Mouse (Mus musculus) gastrocnemius, adult 18-20 months (tissue): ENCODE measurements around the gene Slc25a21. TPM values are rescaled to one million over a fixed set of nuclear protein-coding genes. Genes with fewer than 3 reads are reported as not detected.
A peak's percentile ranks its signal among the peaks of the same experiment; 100 is the strongest.

Source experiments
- DNase-seq: peaks from one replicate; pipeline ENCODE4 v3.0.0; 2021; ENCODE audit warnings: low spot score
- total RNA-seq, 2 experiments: library from RNA; stranded (reverse); gene quantifications; 2 replicates each; pipeline ENCODE4 v1.2.3; 2021

Gene Slc25a21
- total RNA-seq, 2 experiments from 2014 or later, result 0.33 TPM; not detected in 1

DNA sequence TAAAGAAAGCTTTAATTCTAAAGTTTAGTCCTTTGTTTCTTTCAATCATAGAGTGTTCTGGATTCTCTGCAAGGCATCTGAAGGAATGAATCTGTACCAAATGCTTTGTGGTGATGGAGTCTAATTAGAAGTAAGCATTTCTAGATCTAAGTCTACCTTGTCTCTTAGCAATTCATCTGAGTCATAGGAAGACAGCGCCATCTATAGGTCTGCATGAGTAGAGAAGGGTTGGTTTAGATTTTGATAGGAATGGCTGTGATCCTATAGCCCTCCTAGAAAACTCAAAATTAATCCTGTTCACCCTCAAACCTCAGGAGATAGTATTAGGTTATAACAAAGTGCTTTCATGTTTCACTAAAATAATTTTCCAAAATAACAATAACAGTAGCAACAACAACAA lies 11.8 kb downstream of the Slc25a21 start:
- DNase-seq, result no peak

DNA sequence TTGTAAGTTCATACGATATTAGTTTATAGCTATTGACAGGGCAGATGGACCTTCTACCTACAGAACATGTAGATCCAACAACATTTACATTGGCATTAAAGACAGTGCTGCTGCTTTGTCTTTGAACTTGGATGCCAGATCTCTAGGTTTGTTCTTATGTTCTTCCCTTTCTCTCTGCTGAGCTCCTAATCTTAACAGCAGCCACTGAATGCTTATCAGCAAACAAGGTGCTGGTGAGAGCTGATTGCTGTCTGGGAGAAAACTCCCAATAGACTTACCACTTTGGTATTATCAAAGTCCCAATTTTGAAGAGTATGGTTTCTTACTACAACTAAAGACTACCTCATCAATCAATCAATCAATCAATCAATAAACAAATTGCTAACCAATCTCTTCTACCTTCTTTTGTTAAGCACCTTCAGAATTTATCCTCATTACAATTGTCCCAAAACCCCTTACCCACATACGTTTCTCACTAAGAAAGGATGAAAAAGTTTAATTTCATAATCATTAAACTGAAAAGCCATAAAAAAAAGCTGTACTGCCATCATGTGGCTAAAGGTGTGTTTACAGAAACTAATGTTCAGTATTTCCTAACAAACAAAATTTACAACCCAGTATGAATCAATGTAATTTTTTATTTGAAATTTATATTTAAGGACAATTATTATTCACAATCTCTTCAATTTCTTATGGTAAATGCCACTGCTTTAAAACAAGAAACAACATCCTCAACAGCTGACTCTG lies 12.7 kb downstream of the Slc25a21 start:
- DNase-seq, result no peak

DNA sequence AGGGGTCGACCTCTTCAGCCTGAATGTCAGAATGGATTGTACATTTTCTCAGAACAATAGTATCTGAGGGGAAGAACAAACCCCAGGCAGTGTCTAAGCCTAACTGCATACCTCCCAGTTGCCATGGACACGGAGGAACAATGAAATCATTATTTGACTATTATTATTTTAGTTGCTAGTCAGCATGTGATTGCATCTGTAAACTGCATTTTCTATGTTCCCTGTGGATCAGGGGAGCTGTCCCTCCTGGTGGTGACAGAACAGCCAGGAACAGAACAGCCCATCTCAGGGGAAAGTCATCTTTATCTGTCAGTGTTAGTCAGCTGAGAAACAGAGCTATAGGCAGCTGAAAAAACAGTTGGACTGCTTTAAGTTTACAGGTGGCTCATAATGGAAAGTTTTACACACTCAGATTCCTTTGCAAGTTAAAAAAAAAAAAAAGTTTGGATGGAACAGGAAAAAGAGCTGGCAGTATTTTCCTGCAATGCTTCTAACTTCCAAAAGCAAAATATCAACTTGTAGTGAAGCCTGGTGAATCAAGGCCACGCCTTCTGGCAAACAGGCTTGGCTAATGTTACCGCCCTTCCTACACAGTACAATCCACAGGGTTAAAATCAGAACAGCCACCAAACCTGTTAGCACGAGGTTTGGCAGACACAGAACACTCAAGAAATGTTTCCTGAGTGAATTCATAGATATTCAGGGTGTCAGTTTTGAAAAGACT lies 17.6 kb downstream of the Slc25a21 start:
- peak; percentile 45 for DNase-seq

DNA sequence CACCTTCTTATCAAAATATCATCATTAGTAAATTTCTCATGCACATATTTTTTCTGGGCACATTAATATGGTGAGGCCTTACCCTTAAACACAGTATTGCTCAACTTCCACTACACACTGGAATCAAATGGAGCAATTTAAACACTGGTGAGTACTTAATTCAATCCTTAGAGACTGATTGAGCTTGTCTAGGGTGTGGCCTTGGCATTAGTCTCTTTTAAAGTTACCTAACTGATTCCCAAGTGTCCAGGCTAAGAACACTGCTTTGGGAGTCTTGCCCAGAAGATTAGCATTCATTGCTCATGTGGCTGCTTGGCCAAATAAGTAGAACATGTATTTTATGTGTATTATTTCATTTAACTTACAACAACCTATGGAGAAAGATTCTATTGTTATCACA lies 18.5 kb downstream of the Slc25a21 start:
- DNase-seq, result peak; percentile 53

DNA sequence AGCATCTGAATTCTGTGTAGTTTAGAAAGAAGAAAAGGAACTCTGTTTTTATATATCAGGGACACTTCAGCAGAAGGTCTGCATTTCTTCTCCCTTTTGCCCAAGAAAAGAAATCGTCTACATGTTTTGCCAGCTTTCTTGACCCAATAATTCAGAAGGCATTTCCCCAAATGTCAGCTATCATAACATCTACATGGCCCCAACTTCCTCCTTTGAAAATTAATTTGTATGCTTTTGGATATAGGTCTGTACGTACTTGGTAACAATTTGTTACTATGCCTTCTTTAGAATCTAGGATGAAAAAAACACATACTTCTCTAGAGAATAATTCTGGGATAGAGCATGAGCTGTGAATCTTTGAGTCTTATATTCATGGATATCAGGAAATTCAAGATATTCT lies 34.0 kb downstream of the Slc25a21 start:
- no peak for DNase-seq

DNA sequence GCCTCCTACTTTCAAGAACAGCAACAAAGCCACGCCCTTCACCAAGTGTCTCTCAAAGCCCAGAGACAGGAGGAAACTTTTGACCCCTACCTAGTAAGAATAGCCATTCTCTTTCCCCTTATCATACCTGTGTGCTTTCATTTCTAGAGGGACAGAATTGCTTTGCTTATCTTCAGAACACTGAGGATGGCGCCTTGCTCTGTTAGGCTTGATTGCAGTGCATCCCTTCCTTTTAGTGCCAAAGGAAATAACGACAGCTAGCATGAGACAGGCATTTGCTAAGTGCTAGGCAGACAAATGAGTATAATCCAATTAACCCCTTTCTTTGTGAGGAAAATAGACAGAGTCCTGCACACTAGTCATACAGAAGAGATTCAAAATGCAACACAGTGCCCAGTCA lies 34.4 kb downstream of the Slc25a21 start:
- DNase-seq, result no peak

DNA sequence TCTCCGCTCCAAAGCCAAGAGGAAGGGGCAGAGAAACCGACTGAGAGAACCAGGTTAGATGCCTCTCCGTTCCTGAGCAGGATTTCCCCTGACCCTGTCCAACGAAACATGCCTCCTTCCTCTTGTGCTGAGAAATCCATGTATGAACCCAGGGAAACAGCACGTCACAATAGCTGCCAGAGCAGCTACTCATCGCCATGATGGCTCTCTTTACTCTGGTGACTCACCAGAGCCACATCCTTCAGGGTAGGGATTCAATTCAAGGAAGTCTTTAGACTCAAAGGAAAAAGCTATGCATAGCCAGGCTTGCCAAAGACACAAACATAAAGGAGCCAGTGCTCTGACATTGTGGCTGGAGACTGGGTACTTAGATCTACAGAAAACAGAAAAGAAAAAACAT lies 37.4 kb downstream of the Slc25a21 start:
- DNase-seq, result no peak

DNA sequence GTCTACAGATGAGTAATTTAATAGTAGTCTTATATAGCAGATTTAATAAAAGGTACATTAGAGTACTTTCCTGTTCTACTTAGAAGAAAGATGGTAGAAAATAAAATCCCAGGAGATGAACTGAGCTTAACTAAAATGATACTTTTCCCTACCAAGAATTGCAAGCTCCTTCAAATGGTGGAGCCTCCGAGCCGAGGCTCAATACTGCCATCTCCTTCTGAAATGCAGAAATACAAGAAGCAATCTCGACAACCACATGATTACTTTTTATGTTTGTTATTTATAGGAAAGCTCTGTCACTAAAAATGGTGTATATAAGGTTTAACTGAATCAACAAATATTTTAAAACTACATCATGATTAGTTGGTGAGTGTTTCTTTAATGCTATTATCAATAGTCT lies 39.0 kb downstream of the Slc25a21 start:
- no peak for DNase-seq

- no peak for DNase-seq
Measured at GRCm38 (mm10) chr12:57138937-57139336, 58.3 kb downstream of the Slc25a21 start.

DNA sequence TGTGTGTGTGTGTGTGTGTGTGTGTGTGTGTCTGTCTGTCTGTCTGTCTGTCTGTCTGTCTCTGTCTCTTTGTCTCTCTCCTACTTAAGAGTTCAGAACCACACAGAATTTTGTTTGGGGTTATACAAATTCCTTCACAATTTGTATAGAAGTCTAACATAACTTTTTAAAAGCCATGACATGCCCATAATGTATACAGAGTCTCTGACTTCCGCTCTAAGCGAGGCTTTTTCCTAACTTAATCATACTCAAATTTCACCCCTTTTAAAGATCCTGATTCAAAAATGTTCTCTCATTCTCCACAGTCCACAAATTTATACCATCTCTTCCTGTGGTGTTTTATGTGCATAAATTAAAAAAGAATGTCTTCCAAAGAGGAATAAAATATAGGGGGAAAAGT lies 59.5 kb downstream of the Slc25a21 start:
- no peak for DNase-seq

- DNase-seq, result no peak
Measured at GRCm38 (mm10) chr12:57118602-57119001, 78.7 kb downstream of the Slc25a21 start.

- no peak for DNase-seq
Measured at GRCm38 (mm10) chr12:57115516-57115915, 81.8 kb downstream of the Slc25a21 start.

DNA sequence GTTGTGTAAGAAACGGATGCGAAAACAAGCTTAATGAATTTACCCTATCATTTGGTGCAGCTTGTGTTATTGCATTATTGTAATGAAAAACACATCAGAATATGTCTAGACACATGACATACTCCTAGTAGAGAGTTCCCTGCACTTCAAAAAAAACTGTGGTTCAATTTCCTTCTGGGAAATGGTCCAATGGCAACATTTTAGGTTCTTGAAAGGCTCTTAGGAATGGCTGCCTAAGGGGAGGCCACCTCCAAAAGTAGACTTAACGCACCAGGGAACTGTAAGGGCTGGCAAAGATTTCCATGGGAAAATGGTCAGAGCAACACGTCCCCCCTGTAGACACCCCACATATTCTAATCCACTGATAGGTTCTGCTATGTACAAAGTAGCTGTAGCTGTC lies 87.9 kb downstream of the Slc25a21 start:
- DNase-seq, result no peak

- no peak for DNase-seq
Measured at GRCm38 (mm10) chr12:57102322-57102721, 95.0 kb downstream of the Slc25a21 start.

- DNase-seq, result no peak
Measured at GRCm38 (mm10) chr12:57100549-57100948, 96.7 kb downstream of the Slc25a21 start.

DNA sequence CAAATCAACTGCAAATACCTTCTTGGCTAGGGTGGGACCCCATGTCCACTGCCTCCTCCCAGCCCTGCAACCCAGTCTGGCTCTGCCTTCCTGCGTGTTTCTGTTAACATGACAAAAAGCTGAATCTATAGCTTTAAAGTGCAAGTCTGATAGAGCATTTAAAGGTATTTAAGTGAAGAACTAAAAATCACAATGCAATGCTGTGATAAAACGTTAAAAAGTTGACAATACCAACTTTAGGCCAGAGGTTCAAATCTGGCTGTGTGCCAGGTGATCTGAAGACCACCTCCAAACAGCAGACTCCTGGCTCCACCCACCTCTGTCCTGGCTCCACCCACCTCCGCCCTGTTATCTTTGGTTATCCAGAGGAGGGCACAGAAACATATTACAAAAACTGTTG lies 98.2 kb downstream of the Slc25a21 start:
- DNase-seq, result no peak

GRCm38 (mm10) chr12:57098371-57098770 lies 98.9 kb downstream of the Slc25a21 start:
- no peak for DNase-seq

DNA sequence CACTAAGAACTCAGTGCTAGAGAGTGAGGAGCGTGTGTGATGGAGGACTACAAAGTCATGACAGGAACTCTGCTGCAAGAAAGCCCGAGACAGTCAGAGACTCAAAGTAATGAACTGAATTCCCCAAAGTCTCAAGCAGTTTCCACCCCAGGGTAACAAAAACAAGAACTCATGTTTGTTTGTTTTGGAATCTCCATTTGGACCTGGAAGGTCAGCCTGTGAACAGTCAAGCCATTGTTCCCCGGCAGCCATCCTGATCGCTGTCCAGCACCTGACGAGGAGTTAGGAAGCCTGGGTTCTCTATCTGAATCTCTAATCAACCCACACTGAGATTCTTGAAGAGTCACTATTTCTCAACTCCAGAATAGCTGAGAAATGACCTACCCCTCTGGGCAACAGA lies 104.2 kb downstream of the Slc25a21 start:
- no peak for DNase-seq

DNA sequence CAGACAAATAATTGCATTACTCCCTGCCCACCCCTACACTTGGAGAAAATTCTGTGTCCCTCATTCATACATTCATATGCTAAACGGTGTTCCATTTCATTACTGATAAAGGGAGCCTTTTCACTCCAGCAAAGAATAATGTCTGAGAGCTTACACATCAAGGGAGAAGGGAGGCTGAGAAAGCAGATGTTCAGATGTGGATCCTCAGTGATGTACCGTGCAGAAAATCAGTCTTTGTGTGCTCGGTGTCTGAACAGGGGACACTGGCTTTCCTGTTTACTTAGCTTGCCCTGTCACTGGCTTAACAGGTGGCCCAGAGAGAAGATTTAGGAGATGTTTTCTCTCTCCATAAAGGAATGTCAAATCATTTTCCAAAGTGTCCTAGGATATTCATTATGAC lies 112.8 kb downstream of the Slc25a21 start:
- no peak for DNase-seq

DNA sequence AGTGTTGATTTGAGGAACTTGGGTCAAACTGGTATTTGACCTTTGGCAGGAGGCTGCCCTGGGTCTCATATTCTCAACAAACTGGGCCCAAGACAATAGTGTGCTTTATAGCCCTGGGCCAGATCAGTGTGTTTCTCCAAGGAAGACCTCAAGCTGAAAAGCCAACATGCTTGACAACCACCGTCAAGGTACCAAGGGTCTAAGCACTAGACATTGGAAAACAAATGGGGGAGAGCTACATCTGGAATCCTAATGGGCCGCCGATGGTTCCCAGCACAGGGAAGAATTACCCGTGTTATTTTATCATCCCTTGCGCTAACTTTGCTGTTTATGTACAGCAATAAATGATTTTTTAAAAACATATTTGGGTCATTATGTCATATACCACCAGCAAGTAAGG lies 113.7 kb downstream of the Slc25a21 start:
- DNase-seq, result no peak

GRCm38 (mm10) chr12:57076606-57077005 lies 120.7 kb downstream of the Slc25a21 start:
- DNase-seq, result no peak

DNA sequence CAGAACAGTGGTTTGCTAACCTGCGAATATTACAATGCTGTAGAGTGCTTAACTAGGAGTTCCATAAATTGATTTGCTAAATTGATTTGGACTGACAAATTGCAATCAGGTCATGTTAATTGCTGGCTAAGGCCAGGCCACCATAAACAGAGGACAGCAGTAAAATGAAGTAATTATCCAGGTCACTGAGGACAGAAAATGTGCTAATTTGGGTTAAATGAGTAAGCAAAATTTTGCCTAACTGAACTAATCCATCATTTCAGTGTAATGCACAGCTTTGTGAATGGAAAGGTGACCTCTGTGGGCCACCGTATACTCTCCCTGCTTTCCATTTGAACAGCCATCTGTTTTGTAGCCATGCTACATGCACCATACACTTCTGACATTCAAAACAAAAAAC lies 124.7 kb downstream of the Slc25a21 start:
- no peak for DNase-seq

DNA sequence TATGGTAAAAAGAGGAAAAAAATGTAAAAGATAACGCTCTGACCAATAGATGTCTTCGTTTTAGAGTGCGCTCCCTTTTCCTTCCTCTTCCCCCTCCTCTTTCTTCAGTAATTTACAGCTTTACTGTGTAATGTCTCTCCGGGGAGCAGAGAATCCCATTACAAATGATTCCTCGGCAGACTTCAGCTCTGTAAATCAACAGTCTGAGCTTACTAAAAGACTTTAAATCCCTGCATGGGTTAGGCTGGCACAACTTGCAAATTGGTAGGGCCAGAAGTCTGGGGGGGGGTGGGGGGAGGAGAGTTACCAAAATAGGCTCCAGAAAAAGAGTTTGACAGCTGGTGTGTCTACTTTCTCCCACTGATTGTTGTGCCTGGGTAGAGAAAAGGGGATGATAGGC lies 128.7 kb downstream of the Slc25a21 start:
- DNase-seq, result no peak
